Mouse (Mus musculus): ENCODE measurements at regions not wholly inside any gene's neighbourhood (a gene's known extent, or its start where the extent isn't known, plus 50 kb on each side); places are given as distances from the start of the nearest gene placed in this dataset.

GRCm38 (mm10) chr9:115507131-115507689, 197.0 kb upstream of the Stt3b start:
- DNase-seq (ENCODE audit: low spot score in 2 of 2) = no peak
- no peak for TF ChIP-seq CTCF (conservative IDR thresholded peaks at IDR 0.05)
- no peak overlapping the region for H3K27ac ChIP-seq
- H3K4me3 ChIP-seq = no peak overlapping the region

GRCm38 (mm10) chr9:115512835-115513629, 202.8 kb upstream of the Stt3b start:
- DNase-seq (ENCODE audit: low spot score in 2 of 2) = no peak
- no peak overlapping the region for H3K27ac ChIP-seq
- TF ChIP-seq CTCF (conservative IDR thresholded peaks at IDR 0.05) = no peak
- H3K4me3 ChIP-seq = no peak overlapping the region

- no peak overlapping the region for H3K27ac ChIP-seq
- DNase-seq (ENCODE audit: low spot score in 2 of 2) = no peak
- H3K4me3 ChIP-seq = no peak overlapping the region
- TF ChIP-seq CTCF (conservative IDR thresholded peaks at IDR 0.05) = no peak
Observed at GRCm38 (mm10) chr9:115517903-115518302, 207.7 kb upstream of the Stt3b start.

- no peak overlapping the region for H3K27ac ChIP-seq
- DNase-seq (ENCODE audit: low spot score in 2 of 2) = no peak
- no peak overlapping the region for H3K4me3 ChIP-seq
- no peak for TF ChIP-seq CTCF (conservative IDR thresholded peaks at IDR 0.05)
Observed at GRCm38 (mm10) chr9:115524161-115524560, 213.9 kb upstream of the Stt3b start.

- no peak for DNase-seq (ENCODE audit: low spot score in 2 of 2)
- no peak for TF ChIP-seq CTCF (conservative IDR thresholded peaks at IDR 0.05)
- no peak overlapping the region for H3K27ac ChIP-seq
- H3K4me3 ChIP-seq = no peak overlapping the region
Observed at GRCm38 (mm10) chr9:115524591-115524990, 214.4 kb upstream of the Stt3b start.

- no peak for TF ChIP-seq CTCF (conservative IDR thresholded peaks at IDR 0.05)
- H3K27ac ChIP-seq = no peak overlapping the region
Observed at GRCm38 (mm10) chr9:115526322-115526721, 216.1 kb upstream of the Stt3b start.

DNA sequence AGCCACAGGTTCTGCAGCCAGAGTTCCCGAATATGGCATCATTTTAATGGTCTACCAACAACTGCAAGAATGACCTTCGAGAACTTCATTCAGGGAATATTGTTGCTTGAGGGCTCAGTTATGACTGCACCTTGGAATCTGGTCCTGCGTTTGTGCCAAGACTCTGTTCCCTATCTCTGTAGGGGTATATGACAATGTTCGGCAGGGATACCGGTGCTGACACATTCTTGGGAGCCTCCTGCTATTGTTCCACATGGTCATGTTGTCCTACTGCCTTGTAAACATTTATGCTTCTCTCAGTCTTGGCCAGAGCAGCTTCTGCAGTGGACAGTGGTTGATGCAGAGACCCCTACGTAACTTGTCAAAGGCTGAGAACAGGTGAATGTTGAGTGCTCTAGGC, 216.8 kb upstream of the Stt3b start:
- H3K4me3 ChIP-seq = no peak overlapping the region
- H3K27ac ChIP-seq = no peak overlapping the region
- no peak for DNase-seq (ENCODE audit: low spot score in 2 of 2)
- TF ChIP-seq CTCF (conservative IDR thresholded peaks at IDR 0.05) = no peak

More at GRCm38 (mm10) chr9:115526322-115526721, 216.1 kb upstream of the Stt3b start:
- no peak for DNase-seq (ENCODE audit: low spot score in 2 of 2)
- H3K4me3 ChIP-seq = no peak overlapping the region

- DNase-seq (ENCODE audit: low spot score in 2 of 2) = no peak
- Histone ChIP-seq H3K27ac (no peak overlapping the region), H3K4me3 (no peak overlapping the region)
- no peak for TF ChIP-seq CTCF (conservative IDR thresholded peaks at IDR 0.05)
Observed at GRCm38 (mm10) chr9:115534198-115534597, 224.0 kb upstream of the Stt3b start.

- TF ChIP-seq CTCF (conservative IDR thresholded peaks at IDR 0.05) = no peak
- Histone ChIP-seq H3K27ac (no peak overlapping the region), H3K4me3 (no peak overlapping the region)
- no peak for DNase-seq (ENCODE audit: low spot score in 2 of 2)
Observed at GRCm38 (mm10) chr9:115543665-115544064, 233.4 kb upstream of the Stt3b start.

GRCm38 (mm10) chr9:115545178-115545577, 235.0 kb upstream of the Stt3b start:
- DNase-seq (ENCODE audit: low spot score in 2 of 2) = no peak
- Histone ChIP-seq H3K27ac (peak overlapping the region; percentile 32; the same call in 1 of the 2 replicates), H3K4me3 (no peak overlapping the region)
- TF ChIP-seq CTCF (conservative IDR thresholded peaks at IDR 0.05) = no peak

GRCm38 (mm10) chr9:115545792-115546191, 235.6 kb upstream of the Stt3b start:
- H3K4me3 ChIP-seq = no peak overlapping the region
- TF ChIP-seq CTCF (conservative IDR thresholded peaks at IDR 0.05) = no peak
- H3K27ac ChIP-seq = peak overlapping the region; percentile 32; the same call in 1 of the 2 replicates
- DNase-seq (ENCODE audit: low spot score in 2 of 2) = no peak

GRCm38 (mm10) chr9:115547625-115548325, 237.6 kb upstream of the Stt3b start:
- no peak for TF ChIP-seq CTCF (conservative IDR thresholded peaks at IDR 0.05)
- Histone ChIP-seq H3K27ac (0 out of 2 replicates have a peak overlapping the region, but pooled peaks have one; percentile 14), H3K4me3 (no peak overlapping the region)
- no peak for DNase-seq (ENCODE audit: low spot score in 2 of 2)

- no peak for DNase-seq (ENCODE audit: low spot score in 2 of 2)
- H3K27ac ChIP-seq = no peak overlapping the region
- no peak for TF ChIP-seq CTCF (conservative IDR thresholded peaks at IDR 0.05)
- H3K4me3 ChIP-seq = no peak overlapping the region
Observed at GRCm38 (mm10) chr9:115548722-115549349, 238.6 kb upstream of the Stt3b start.
